Mouse (Mus musculus) erythroblast, embryonic 14.5 days (primary cell): ENCODE data around the gene Sox2. TPM values are rescaled to one million over a fixed set of nuclear protein-coding genes. Genes with fewer than 3 reads are reported as not detected.

Experiments used
- H3K27me3 ChIP-seq: 2 replicates; pipeline ENCODE4 v1.6.1; 2012; ENCODE audit warnings: inconsistent platforms; ENCODE audit not compliant: control insufficient read depth
- H3K36me3 ChIP-seq: 2 replicates; pipeline ENCODE4 v1.6.1; 2012; ENCODE audit warnings: mild to moderate bottlenecking, inconsistent platforms; ENCODE audit not compliant: control insufficient read depth
- H3K4me1 ChIP-seq: 2 replicates; pipeline ENCODE4 v1.6.1; 2012; ENCODE audit warnings: inconsistent platforms; ENCODE audit not compliant: control insufficient read depth
- H3K4me3 ChIP-seq: replicated peaks from 2 replicates; pipeline ENCODE3; 2012; ENCODE audit warnings: moderate library complexity, mild to moderate bottlenecking, inconsistent platforms
- H3K9me3 ChIP-seq: 2 replicates; pipeline ENCODE4 v1.6.1; 2012; ENCODE audit warnings: low read length, inconsistent platforms, mixed read lengths; ENCODE audit not compliant: control insufficient read depth
- GATA1 ChIP-seq: IDR thresholded peaks from 2 replicates; pipeline ENCODE4 v1.6.1; 2012; ENCODE audit warnings: low read length, inconsistent platforms, mixed read lengths
- TAL1 ChIP-seq: IDR thresholded peaks from 3 replicates; pipeline ENCODE4 v1.6.1; 2012; ENCODE audit warnings: low read length, inconsistent platforms, mixed read lengths
- polyA plus RNA-seq: library from polyadenylated mRNA; stranded (reverse); fragments of >175 nt; gene quantifications from 2 replicates; pipeline ENCODE4 v1.2.3, GENCODE M21; 2012

Gene Sox2
- polyA plus RNA-seq: not detected in 2 replicates

DNA sequence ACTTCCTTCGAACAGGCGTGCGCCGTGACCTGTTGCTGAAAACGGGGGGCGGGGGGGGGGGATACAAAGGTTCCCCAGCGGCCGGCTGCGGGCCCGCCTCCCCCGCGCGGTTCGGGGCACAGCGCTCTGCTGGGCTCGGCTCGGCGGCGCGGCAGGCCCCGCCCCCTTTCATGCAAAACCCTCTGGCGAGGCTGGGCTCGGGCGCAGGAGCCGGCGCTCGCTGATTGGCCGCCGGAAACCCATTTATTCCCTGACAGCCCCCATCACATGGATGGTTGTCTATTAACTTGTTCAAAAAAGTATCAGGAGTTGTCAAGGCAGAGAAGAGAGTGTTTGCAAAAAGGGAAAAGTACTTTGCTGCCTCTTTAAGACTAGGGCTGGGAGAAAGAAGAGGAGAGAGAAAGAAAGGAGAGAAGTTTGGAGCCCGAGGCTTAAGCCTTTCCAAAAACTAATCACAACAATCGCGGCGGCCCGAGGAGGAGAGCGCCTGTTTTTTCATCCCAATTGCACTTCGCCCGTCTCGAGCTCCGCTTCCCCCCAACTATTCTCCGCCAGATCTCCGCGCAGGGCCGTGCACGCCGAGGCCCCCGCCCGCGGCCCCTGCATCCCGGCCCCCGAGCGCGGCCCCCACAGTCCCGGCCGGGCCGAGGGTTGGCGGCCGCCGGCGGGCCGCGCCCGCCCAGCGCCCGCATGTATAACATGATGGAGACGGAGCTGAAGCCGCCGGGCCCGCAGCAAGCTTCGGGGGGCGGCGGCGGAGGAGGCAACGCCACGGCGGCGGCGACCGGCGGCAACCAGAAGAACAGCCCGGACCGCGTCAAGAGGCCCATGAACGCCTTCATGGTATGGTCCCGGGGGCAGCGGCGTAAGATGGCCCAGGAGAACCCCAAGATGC lies at the start of gene Sox2:
TSS of gene Sox2 (plus strand) at position 680 of the 895 bp plus-strand sequence.
- Histone ChIP-seq H3K4me3 (no peak within 1 kb of the TSS), H3K9me3 (peaks cover 5% of the 10 kb centered on the region; the same call in 1 of the 2 replicates), H3K4me1 (no peaks in the 10 kb centered on the region), H3K36me3 (no peaks in the 10 kb centered on the region), H3K27me3 (peaks cover 99% of the 10 kb centered on the region)
- no peak for TF ChIP-seq TAL1
- no peak for TF ChIP-seq GATA1

- Histone ChIP-seq H3K27me3 (no peaks in the 10 kb centered on the region), H3K4me3 (no peak overlapping the region), H3K9me3 (peaks cover 7% of the 10 kb centered on the region), H3K36me3 (no peaks in the 10 kb centered on the region), H3K4me1 (no peaks in the 10 kb centered on the region)
- TF ChIP-seq TAL1 (no peak), GATA1 (no peak)
These were observed 49.1 kb upstream of the Sox2 start for GRCm38 (mm10) chr3:34601116-34601515.

DNA sequence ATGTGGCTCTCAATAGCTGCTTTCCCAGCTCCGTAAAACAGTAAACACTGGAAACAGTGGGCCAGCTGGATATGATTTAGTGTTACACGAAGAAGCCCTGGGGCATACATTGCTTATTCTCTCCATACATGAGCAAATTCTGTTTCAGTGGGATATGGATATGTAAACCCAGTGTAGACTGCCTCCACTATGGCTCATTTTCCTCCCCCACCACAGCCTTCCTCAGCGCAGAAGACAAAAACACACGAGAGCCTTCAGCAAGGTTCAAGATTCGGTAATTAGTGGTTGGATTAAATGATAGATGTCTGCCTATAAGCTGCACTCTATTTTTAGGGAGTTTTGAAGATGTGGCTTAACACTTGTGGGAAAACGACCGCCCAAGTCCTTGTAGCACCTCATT lies 36.1 kb upstream of the Sox2 start:
- TF ChIP-seq GATA1: no peak
- no peak for TF ChIP-seq TAL1
- Histone ChIP-seq H3K4me1 (no peaks in the 10 kb centered on the region), H3K36me3 (no peaks in the 10 kb centered on the region), H3K27me3 (no peaks in the 10 kb centered on the region), H3K9me3 (peaks cover 8% of the 10 kb centered on the region), H3K4me3 (no peak overlapping the region)

- Histone ChIP-seq H3K4me1 (no peaks in the 10 kb centered on the region), H3K27me3 (no peaks in the 10 kb centered on the region), H3K4me3 (no peak overlapping the region), H3K36me3 (no peaks in the 10 kb centered on the region), H3K9me3 (peaks cover 8% of the 10 kb centered on the region)
- no peak for TF ChIP-seq GATA1
- no peak for TF ChIP-seq TAL1
These were observed 34.7 kb upstream of the Sox2 start for GRCm38 (mm10) chr3:34615526-34615925.

DNA sequence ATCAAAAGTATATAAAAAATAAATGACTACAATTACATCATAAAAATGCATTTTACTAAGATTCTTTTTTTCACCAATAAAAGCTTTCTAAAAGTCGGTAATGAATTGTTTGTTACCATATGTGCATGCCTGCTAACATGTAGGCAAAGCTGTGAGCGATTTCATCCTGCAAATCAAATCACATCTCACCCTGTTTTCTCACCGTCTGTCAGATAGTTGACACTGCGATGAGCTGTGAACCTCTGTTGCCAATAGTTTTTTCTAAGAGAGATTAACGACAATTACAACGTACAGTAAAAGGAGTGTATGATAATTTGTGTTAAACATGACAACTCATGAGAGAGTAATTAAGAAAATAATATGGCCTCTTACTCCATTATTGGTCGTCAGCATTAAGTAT lies 31.3 kb upstream of the Sox2 start:
- peaks cover 8% of the 10 kb centered on the region for H3K9me3 ChIP-seq

DNA sequence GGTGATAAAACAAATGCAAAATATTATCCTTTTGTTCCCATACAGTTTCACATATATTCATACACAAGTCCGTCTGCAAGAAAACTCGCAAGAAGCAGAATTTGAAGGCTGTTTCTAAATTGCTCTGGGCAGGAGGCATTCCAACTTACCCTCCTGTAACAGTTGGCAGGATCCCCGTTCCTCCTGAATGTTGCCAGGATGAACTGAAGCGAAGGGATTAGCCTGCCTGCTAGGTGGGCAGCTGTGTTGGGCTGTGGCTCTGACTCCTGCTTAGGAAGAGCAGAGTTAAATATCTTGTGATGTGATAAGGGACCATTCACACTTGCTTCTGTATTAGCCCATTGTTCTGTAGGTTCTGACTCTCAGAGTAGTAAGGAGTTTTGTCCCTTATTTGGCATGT lies 30.1 kb upstream of the Sox2 start:
- Histone ChIP-seq H3K27me3 (no peaks in the 10 kb centered on the region), H3K36me3 (no peaks in the 10 kb centered on the region), H3K4me1 (no peaks in the 10 kb centered on the region), H3K9me3 (peaks cover 8% of the 10 kb centered on the region), H3K4me3 (no peak overlapping the region)
- TF ChIP-seq GATA1 (no peak), TAL1 (no peak)

More for the DNA sequence above, 31.3 kb upstream of the Sox2 start:
- H3K4me1 ChIP-seq: no peaks in the 10 kb centered on the region
- TF ChIP-seq TAL1: no peak
- TF ChIP-seq GATA1: no peak
- H3K36me3 ChIP-seq: no peaks in the 10 kb centered on the region
- no peaks in the 10 kb centered on the region for H3K27me3 ChIP-seq
- H3K4me3 ChIP-seq: no peak overlapping the region

DNA sequence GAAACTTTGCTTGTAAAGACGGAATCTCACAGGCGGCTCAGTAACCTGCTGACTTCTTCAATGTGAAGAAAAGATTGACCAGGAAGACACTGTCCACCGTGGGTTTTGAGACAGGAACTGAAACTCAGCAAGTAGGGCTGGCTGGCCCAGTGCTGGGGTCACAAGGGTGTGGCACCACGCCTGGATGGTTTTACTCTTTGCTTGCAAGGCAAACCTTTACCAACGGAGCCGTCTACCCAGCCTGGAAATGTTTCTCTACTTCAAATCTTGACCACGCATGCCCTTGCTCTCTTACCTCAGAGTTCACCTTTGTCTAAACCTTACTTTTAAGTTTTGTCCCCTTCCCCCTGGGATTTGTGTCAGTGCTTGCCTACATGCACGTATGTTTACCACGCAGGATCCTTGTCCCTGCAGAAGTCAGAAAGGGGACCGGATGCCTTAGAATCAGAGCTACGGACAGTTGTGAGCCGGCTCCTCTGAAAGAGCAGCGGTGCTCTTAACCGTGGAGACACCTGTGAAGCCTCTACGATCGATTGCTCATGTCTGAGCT lies 25.4 kb upstream of the Sox2 start:
- H3K9me3 ChIP-seq: peaks cover 12% of the 10 kb centered on the region
- H3K4me3 ChIP-seq: no peak overlapping the region
- no peaks in the 10 kb centered on the region for H3K36me3 ChIP-seq
- H3K27me3 ChIP-seq: no peaks in the 10 kb centered on the region
- no peaks in the 10 kb centered on the region for H3K4me1 ChIP-seq
- TF ChIP-seq GATA1: no peak
- TF ChIP-seq TAL1: no peak

- TF ChIP-seq TAL1: no peak
- TF ChIP-seq GATA1: no peak
- H3K27me3 ChIP-seq: no peaks in the 10 kb centered on the region
- H3K4me1 ChIP-seq: no peaks in the 10 kb centered on the region
- H3K9me3 ChIP-seq: peaks cover 12% of the 10 kb centered on the region
- H3K4me3 ChIP-seq: no peak overlapping the region
- no peaks in the 10 kb centered on the region for H3K36me3 ChIP-seq
These were observed 23.7 kb upstream of the Sox2 start for GRCm38 (mm10) chr3:34626521-34626920.

GRCm38 (mm10) chr3:34630031-34630430 lies 20.2 kb upstream of the Sox2 start:
- Histone ChIP-seq H3K4me1 (no peaks in the 10 kb centered on the region), H3K4me3 (no peak overlapping the region), H3K27me3 (no peaks in the 10 kb centered on the region), H3K36me3 (no peaks in the 10 kb centered on the region), H3K9me3 (peaks cover 7% of the 10 kb centered on the region)
- TF ChIP-seq TAL1 (no peak), GATA1 (no peak)
